Mouse (Mus musculus): ENCODE data around the gene Dscaml1.

GRCm38 (mm10) chr9:45632520-45632919 is 206.1 kb downstream of the Dscaml1 start:
- no peak for TF ChIP-seq CTCF (conservative IDR thresholded peaks at IDR 0.05; ENCODE audit: insufficient read depth, insufficient read length, low read depth, low read length)
- TF ChIP-seq POLR2A (IDR thresholded peaks at IDR 0.05; ENCODE audit: low read depth, low read length) = no peak

Measured in kidney, adult 2 months (tissue).